Comparison of ENCODE assay signal across 8 mouse cellular contexts in the genomic region with DNA sequence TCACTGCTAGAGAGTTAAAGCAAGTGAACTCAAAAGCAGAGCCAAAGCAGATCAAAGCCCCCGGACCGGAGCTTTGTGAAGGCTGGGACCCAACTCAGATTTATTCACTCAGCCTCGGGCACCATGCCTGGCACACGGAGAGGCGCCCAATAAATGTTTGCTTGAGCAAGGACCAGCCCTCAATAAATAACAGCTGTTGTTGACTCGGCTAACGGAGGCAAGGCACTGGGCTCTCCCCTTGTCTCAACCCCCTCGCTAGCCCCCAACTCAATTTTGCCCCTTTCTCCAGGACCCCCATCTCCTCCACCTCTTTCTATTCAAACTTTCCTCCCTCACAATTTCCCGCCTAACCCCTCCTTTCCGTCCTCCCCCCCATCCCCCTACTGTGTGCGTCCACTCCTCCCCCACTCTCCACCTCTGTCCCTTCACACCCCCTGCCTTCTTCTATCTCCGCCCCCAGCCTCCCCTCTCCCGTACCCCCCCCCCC. TPM values are rescaled to one million over a fixed set of nuclear protein-coding genes. Genes with fewer than 3 reads are reported as not detected.
DNase-seq lines count a peak whose midpoint lies in the region; ATAC-seq and TF ChIP-seq lines count a peak whose summit lies in the region.

No protein-coding gene starts in this region.

- no peak for DNase-seq in liver, adult 2 months (ENCODE audit: extremely low read depth, low read depth, low spot score)
- no peak for DNase-seq in liver
- peak; percentile 17 for DNase-seq in adrenal gland, adult 8-10 months
- DNase-seq in limb, embryonic 14.5 days (ENCODE audit: low spot score) = peak; percentile 25
- no peak for DNase-seq in left cerebral cortex, adult 8-10 months (ENCODE audit: low spot score in 2 of 2)
- no peak for DNase-seq in layer of hippocampus, adult 11-12 months (ENCODE audit: low spot score)

- TF ChIP-seq POLR2A in liver, adult 2 months (IDR thresholded peaks at IDR 0.05; ENCODE audit: extremely low read depth, insufficient read depth, low read length) = no peak
- TF ChIP-seq POLR2A in limb, embryonic 14.5 days (IDR thresholded peaks at IDR 0.05; ENCODE audit: borderline replicate concordance, extremely low read depth, insufficient read depth, insufficient read length) = no peak
- TF ChIP-seq POLR2A in small intestine, adult 2 months (IDR thresholded peaks at IDR 0.05; ENCODE audit: low read depth, low read length) = no peak

- peak overlapping the region; percentile 42; the same call in 1 of the 2 replicates for H3K9ac ChIP-seq in liver, adult 2 months (ENCODE audit: low read depth, low read length)
- peak overlapping the region; percentile 69 for H3K9ac ChIP-seq in forebrain, embryonic 16.5 days (replicated peaks; ENCODE audit: low read depth, low read length)
- peak overlapping the region; percentile 63 for H3K9ac ChIP-seq in limb, embryonic 14.5 days (ENCODE audit: low read depth, low read length, severe bottlenecking)

- no peaks in the 10 kb centered on the region for H3K36me3 ChIP-seq in liver, adult 2 months (ENCODE audit: control insufficient read depth, insufficient read depth, low read length)
- no peaks in the 10 kb centered on the region for H3K36me3 ChIP-seq in forebrain, embryonic 16.5 days (ENCODE audit: control insufficient read depth, insufficient read depth)
- H3K36me3 ChIP-seq in limb, embryonic 14.5 days (ENCODE audit: control insufficient read depth, insufficient read depth, low read length) = peaks cover 4% of the 10 kb centered on the region
- H3K36me3 ChIP-seq in small intestine, adult 2 months (ENCODE audit: control insufficient read depth, insufficient read depth, low read length) = no peaks in the 10 kb centered on the region

- H3K27ac ChIP-seq in liver, adult 2 months (replicated peaks; ENCODE audit: insufficient read depth, low read depth, low read length) = no peak overlapping the region
- peak overlapping the region; percentile 52 for H3K27ac ChIP-seq in forebrain, embryonic 16.5 days (ENCODE audit: low read length)
- peak overlapping the region; percentile 87 for H3K27ac ChIP-seq in limb, embryonic 14.5 days (replicated peaks; ENCODE audit: low read depth, low read length)
- H3K27ac ChIP-seq in small intestine, adult 2 months (ENCODE audit: insufficient read depth, low read depth, low read length) = no peak overlapping the region

- WGBS in liver, adult 2 months = 16% methylated on average over 13 of the region's 13 CpGs
- WGBS in forebrain, embryonic 16.5 days = 2% methylated on average over 11 of the region's 13 CpGs
- under 1% methylated on average over 13 of the region's 13 CpGs for WGBS in limb, embryonic 14.5 days
- WGBS in small intestine, adult 2 months = 9% methylated on average over 12 of the region's 13 CpGs

- no peaks in the 10 kb centered on the region for H3K27me3 ChIP-seq in liver, adult 2 months (ENCODE audit: control insufficient read depth, insufficient read depth, low read length)
- H3K27me3 ChIP-seq in forebrain, embryonic 16.5 days (replicated peaks; ENCODE audit: control insufficient read depth, insufficient read depth, low read length) = no peaks in the 10 kb centered on the region
- no peaks in the 10 kb centered on the region for H3K27me3 ChIP-seq in limb, embryonic 14.5 days (ENCODE audit: control insufficient read depth, insufficient read depth, low read length)
- H3K27me3 ChIP-seq in small intestine, adult 2 months (ENCODE audit: control insufficient read depth, insufficient read depth, low read length) = no peaks in the 10 kb centered on the region

- ATAC-seq in forebrain, embryonic 16.5 days = peak; percentile 61
- ATAC-seq in limb, embryonic 14.5 days (ENCODE audit: low FRiP score, low read depth) = peak; percentile 76

- TF ChIP-seq CTCF in liver, adult 2 months (IDR thresholded peaks at IDR 0.05; ENCODE audit: low read depth, low read length) = no peak
- no peak for TF ChIP-seq CTCF in small intestine, adult 2 months (IDR thresholded peaks at IDR 0.05; ENCODE audit: extremely low read depth, insufficient read length, insufficient replicate concordance, low read depth, low read length)

- H3K4me2 ChIP-seq in forebrain, embryonic 16.5 days (ENCODE audit: low read length) = peak overlapping the region; percentile 64
- H3K4me2 ChIP-seq in limb, embryonic 14.5 days (replicated peaks; ENCODE audit: low read depth, low read length, severe bottlenecking) = peak overlapping the region; percentile 83

- H3K4me1 ChIP-seq in liver, adult 2 months (ENCODE audit: control insufficient read depth, insufficient read depth, low read length) = no peaks in the 10 kb centered on the region; the same call in 1 of the 2 replicates
- peaks cover 21% of the 10 kb centered on the region for H3K4me1 ChIP-seq in forebrain, embryonic 16.5 days (replicated peaks; ENCODE audit: control insufficient read depth, insufficient read depth, low read length)
- H3K4me1 ChIP-seq in limb, embryonic 14.5 days (ENCODE audit: control insufficient read depth, insufficient read depth, low read length) = peaks cover 20% of the 10 kb centered on the region
- H3K4me1 ChIP-seq in small intestine, adult 2 months (ENCODE audit: control insufficient read depth, insufficient read depth, insufficient read length, low read length) = peaks cover 6% of the 10 kb centered on the region

- no peaks in the 10 kb centered on the region for H3K9me3 ChIP-seq in forebrain, embryonic 16.5 days (ENCODE audit: control insufficient read depth, low read length)
- no peaks in the 10 kb centered on the region for H3K9me3 ChIP-seq in limb, embryonic 14.5 days (ENCODE audit: control insufficient read depth, low read length)

- peak overlapping the region; percentile 72 for H3K4me3 ChIP-seq in liver, adult 2 months (ENCODE audit: insufficient read depth, low read depth, low read length)
- peak overlapping the region; percentile 61 for H3K4me3 ChIP-seq in forebrain, embryonic 16.5 days (replicated peaks; ENCODE audit: low read length)
- peak overlapping the region; percentile 72 for H3K4me3 ChIP-seq in limb, embryonic 14.5 days (replicated peaks; ENCODE audit: low read length)
- peak overlapping the region; percentile 79 for H3K4me3 ChIP-seq in small intestine, adult 2 months (ENCODE audit: low read depth, low read length)

- no peaks in the 10 kb centered on the region for H3K79me2 ChIP-seq in liver, adult 2 months (ENCODE audit: control insufficient read depth, insufficient read depth, low read length)

RNA-seq across cellular contexts. Expression of gene Adamts10, which starts 0.5 kb away (rescaled TPM):
- 6.5 and 7.0 TPM in 2 replicates for total RNA-seq in liver, adult 2 months (2014; rRNA removed)
- polyA plus RNA-seq in liver, adult 2 months (2012; rRNA removed) = 6.6 and 8.6 TPM in 2 replicates
- 10 to 100 TPM; 26.5 to 40.7 (median 30.1) TPM for total RNA-seq in adrenal gland, adult 8-10 months (2022)
- 36.2 and 49.8 TPM in 2 replicates for polyA plus RNA-seq in forebrain, embryonic 16.5 days (2015; fragmentation: Nextera tagmentation; extraction: Ambion mirVana)
- polyA plus RNA-seq in limb, embryonic 14.5 days (2012; rRNA removed) = 269 and 309 TPM in 2 replicates
- 80.6 and 102 TPM in 2 replicates for polyA plus RNA-seq in limb, embryonic 14.5 days (2014; fragmentation: Nextera tagmentation; extraction: Ambion mirVana)
- polyA plus RNA-seq in small intestine, adult 2 months (2012; rRNA removed) = 22.9 and 28.2 TPM in 2 replicates
- total RNA-seq in left cerebral cortex, adult 8-10 months (2022) = 10 to 100 TPM; 21.2 to 29.5 (median 26.3) TPM

RNA-seq across cellular contexts. Expression of gene Myo1f, which starts 32.0 kb away (rescaled TPM):
- 1.7 and 2.9 TPM in 2 replicates for total RNA-seq in liver, adult 2 months (2014; rRNA removed)
- 1.1 and 1.4 TPM in 2 replicates for polyA plus RNA-seq in liver, adult 2 months (2012; rRNA removed)
- 10 to 100 TPM in 1 of 4 experiments, 1 to 10 TPM in 3; 4.3 to 11.1 (median 6.1) TPM for total RNA-seq in adrenal gland, adult 8-10 months (2022)
- polyA plus RNA-seq in forebrain, embryonic 16.5 days (2015; fragmentation: Nextera tagmentation; extraction: Ambion mirVana) = 1.9 and 2.0 TPM in 2 replicates
- polyA plus RNA-seq in limb, embryonic 14.5 days (2012; rRNA removed) = 3.5 TPM in 2 replicates
- polyA plus RNA-seq in limb, embryonic 14.5 days (2014; fragmentation: Nextera tagmentation; extraction: Ambion mirVana) = 5.0 and 6.6 TPM in 2 replicates
- 3.7 and 5.1 TPM in 2 replicates for polyA plus RNA-seq in small intestine, adult 2 months (2012; rRNA removed)
- total RNA-seq in left cerebral cortex, adult 8-10 months (2022) = 1 to 10 TPM; 1.7 to 6.7 (median 3.8) TPM

Comparison
In these comparisons a context has a peak if more than half of its experiments do, and no peak if none do; other contexts are left out.
1. DNase-seq: peak in adrenal gland, adult 8-10 months (single experiment) and limb, embryonic 14.5 days (single experiment); none in liver, adult 2 months (single experiment), liver (single experiment), left cerebral cortex, adult 8-10 months (0 of 2) and layer of hippocampus, adult 11-12 months (single experiment).
2. H3K27ac ChIP-seq: peak in forebrain, embryonic 16.5 days (single experiment) and limb, embryonic 14.5 days (single experiment); none in liver, adult 2 months (single experiment) and small intestine, adult 2 months (single experiment).
3. Peak in every context shown above with its lines, with median percentiles within 50 percentile points of each other: H3K4me3 ChIP-seq and H3K9ac ChIP-seq.